Mouse (Mus musculus) erythroblast, embryonic 14.5 days (primary cell): ENCODE results near the gene 1810037I17Rik.

Experiments used
- GATA1 ChIP-seq: IDR thresholded peaks from 2 replicates; pipeline ENCODE4 v1.6.1; 2012; ENCODE audit warnings: low read length, inconsistent platforms, mixed read lengths
- TAL1 ChIP-seq: IDR thresholded peaks from 3 replicates; pipeline ENCODE4 v1.6.1; 2012; ENCODE audit warnings: low read length, inconsistent platforms, mixed read lengths

DNA sequence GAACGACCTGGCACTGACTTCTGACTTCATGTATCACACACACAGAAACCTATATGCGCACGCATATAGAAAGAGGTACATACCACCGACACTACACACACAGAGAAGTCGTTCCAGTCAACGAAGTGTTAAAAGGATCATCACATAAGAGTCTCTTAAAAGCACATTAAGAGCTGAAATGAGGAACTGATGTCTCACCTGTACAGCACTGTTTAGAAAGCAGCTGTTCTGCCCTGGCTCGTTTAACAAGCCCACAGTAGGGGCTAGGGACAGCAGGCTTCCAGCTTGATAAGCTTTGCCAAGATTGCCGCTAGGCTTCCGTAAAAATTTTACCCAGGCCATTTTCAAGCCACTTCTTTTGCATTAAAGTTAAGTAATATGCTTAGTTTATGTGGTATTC, 44.4 kb downstream of the 1810037I17Rik start:
- TF ChIP-seq TAL1: no peak
- TF ChIP-seq GATA1: no peak
